Mouse (Mus musculus) stomach, embryonic 16.5 days (tissue): ENCODE measurements around the gene Cop1. TPM values are rescaled to one million over a fixed set of nuclear protein-coding genes. Genes with fewer than 3 reads are reported as not detected.

Experiments
- ATAC-seq: fragments of 200-750 bp; cut with Nextera tagmentation; 2 replicates; pipeline ENCODE4 v1.8.0; 2017; ENCODE audit warnings: moderate number of reproducible peaks, moderate TSS enrichment; ENCODE audit not compliant: insufficient read depth, low FRiP score
- H3K27ac ChIP-seq: fragments of 300-500 bp; sonication (generic); 2 replicates; pipeline ENCODE4 v1.5.1; 2014; ENCODE audit warnings: low read length
- H3K27me3 ChIP-seq: fragments of 300-500 bp; sonication (generic); 2 replicates; pipeline ENCODE4 v1.6.1; 2014; ENCODE audit warnings: low read length, control low read depth, mixed read lengths; ENCODE audit not compliant: control insufficient read depth, insufficient read depth
- H3K36me3 ChIP-seq: fragments of 300-500 bp; sonication (generic); 2 replicates; pipeline ENCODE4 v1.6.1; 2014; ENCODE audit warnings: low read length; ENCODE audit not compliant: control insufficient read depth, insufficient read depth
- H3K4me1 ChIP-seq: fragments of 300-500 bp; sonication (generic); 2 replicates; pipeline ENCODE4 v1.6.1; 2014; ENCODE audit warnings: low read length, control low read depth, mixed read lengths; ENCODE audit not compliant: control insufficient read depth, insufficient read depth
- H3K4me2 ChIP-seq: fragments of 300-500 bp; sonication (generic); 2 replicates; pipeline ENCODE4 v1.6.1; 2014; ENCODE audit warnings: low read depth, low read length, mixed read lengths
- H3K4me3 ChIP-seq: fragments of 300-500 bp; sonication (generic); replicated peaks from 2 replicates; pipeline ENCODE4 v1.5.1; 2014; ENCODE audit warnings: mild to moderate bottlenecking, low read length
- H3K9ac ChIP-seq: fragments of 300-500 bp; sonication (generic); 2 replicates; pipeline ENCODE4 v1.6.1; 2014; ENCODE audit warnings: low read length
- H3K9me3 ChIP-seq: fragments of 300-500 bp; sonication (generic); replicated peaks from 2 replicates; pipeline ENCODE4 v1.6.1; 2016; ENCODE audit warnings: low read length, control low read depth; ENCODE audit not compliant: control insufficient read depth
- WGBS: fragments of 180-500 bp; shearing (Covaris S2); extraction: QIAGEN DNeasy Blood & Tissue Kit; methylation state at CpG from one replicate; pipeline ENCODE4 v1.1.7; 2014; 5-methylcytosine and 5-hydroxymethylcytosine counted together
- microRNA-seq: library from miRNA; unstranded; fragments of <30 nt; microRNA quantifications from one replicate; pipeline ENCODE4, GENCODE M21; 2016
- polyA plus RNA-seq: library from polyadenylated mRNA; unstranded; fragments of >200 nt; fragmentation: Nextera tagmentation; extraction: Ambion mirVana; gene quantifications from 2 replicates; pipeline ENCODE4 v1.2.1, GENCODE M21; 2015

Gene Cop1
- polyA plus RNA-seq, 1 experiment from 2014 or later = 17.8 TPM

- Histone ChIP-seq H3K9me3 (no peaks in the 10 kb centered on the region), H3K4me1 (0 out of 2 replicates have a peak, but pooled peaks cover 4% of the 10 kb centered on the region), H3K4me2 (no peak overlapping the region), H3K27me3 (no peaks in the 10 kb centered on the region), H3K9ac (no peak overlapping the region), H3K27ac (no peak overlapping the region), H3K36me3 (no peaks in the 10 kb centered on the region), H3K4me3 (no peak overlapping the region)
- no peak for ATAC-seq
- WGBS = 66% methylated on average over 13 of the region's 13 CpGs
These were observed 156.5 kb downstream of the Cop1 start for GRCm38 (mm10) chr1:159388565-159389024.

GRCm38 (mm10) chr1:159390049-159390448 is 157.9 kb downstream of the Cop1 start:
- H3K9ac ChIP-seq = no peak overlapping the region
- ATAC-seq = no peak
- WGBS = 21% methylated on average over 14 of the region's 14 CpGs
- H3K36me3 ChIP-seq = no peaks in the 10 kb centered on the region
- no peak overlapping the region for H3K4me2 ChIP-seq
- H3K27ac ChIP-seq = no peak overlapping the region
- H3K4me3 ChIP-seq = no peak overlapping the region
- H3K27me3 ChIP-seq = no peaks in the 10 kb centered on the region
- H3K9me3 ChIP-seq = no peaks in the 10 kb centered on the region
- H3K4me1 ChIP-seq = 0 out of 2 replicates have a peak, but pooled peaks cover 4% of the 10 kb centered on the region

GRCm38 (mm10) chr1:159392667-159393066 is 160.5 kb downstream of the Cop1 start:
- H3K4me1 ChIP-seq = peaks cover 7% of the 10 kb centered on the region; the same call in 1 of the 2 replicates
- no peaks in the 10 kb centered on the region for H3K36me3 ChIP-seq
- ATAC-seq = 0 out of 2 replicates have a peak, but pooled peaks have one; percentile 23
- H3K27ac ChIP-seq = no peak overlapping the region
- no peaks in the 10 kb centered on the region for H3K27me3 ChIP-seq
- H3K9me3 ChIP-seq = no peaks in the 10 kb centered on the region
- no peak overlapping the region for H3K4me2 ChIP-seq
- H3K4me3 ChIP-seq = no peak overlapping the region
- no peak overlapping the region for H3K9ac ChIP-seq
- 61% methylated on average over 8 of the region's 8 CpGs for WGBS

GRCm38 (mm10) chr1:159393070-159393699 is 161.1 kb downstream of the Cop1 start:
- 29% methylated on average over 6 of the region's 6 CpGs for WGBS

GRCm38 (mm10) chr1:159393931-159394330 is 161.8 kb downstream of the Cop1 start:
- Histone ChIP-seq H3K9ac (no peak overlapping the region), H3K9me3 (no peaks in the 10 kb centered on the region), H3K27me3 (no peaks in the 10 kb centered on the region), H3K4me3 (no peak overlapping the region), H3K27ac (no peak overlapping the region), H3K4me2 (no peak overlapping the region), H3K36me3 (no peaks in the 10 kb centered on the region), H3K4me1 (peaks cover 7% of the 10 kb centered on the region; the same call in 1 of the 2 replicates)
- WGBS = 10% methylated on average over 1 of the region's 1 CpGs
- no peak for ATAC-seq

More at GRCm38 (mm10) chr1:159393070-159393699, 161.1 kb downstream of the Cop1 start:
- no peak overlapping the region; the same call in 1 of the 2 replicates for H3K9ac ChIP-seq
- H3K27me3 ChIP-seq = no peaks in the 10 kb centered on the region
- no peaks in the 10 kb centered on the region for H3K36me3 ChIP-seq
- no peak overlapping the region for H3K4me2 ChIP-seq
- no peaks in the 10 kb centered on the region for H3K9me3 ChIP-seq
- ATAC-seq = no peak
- H3K4me1 ChIP-seq = peaks cover 7% of the 10 kb centered on the region; the same call in 1 of the 2 replicates
- H3K27ac ChIP-seq = no peak overlapping the region; the same call in 1 of the 2 replicates
- no peak overlapping the region for H3K4me3 ChIP-seq

DNA sequence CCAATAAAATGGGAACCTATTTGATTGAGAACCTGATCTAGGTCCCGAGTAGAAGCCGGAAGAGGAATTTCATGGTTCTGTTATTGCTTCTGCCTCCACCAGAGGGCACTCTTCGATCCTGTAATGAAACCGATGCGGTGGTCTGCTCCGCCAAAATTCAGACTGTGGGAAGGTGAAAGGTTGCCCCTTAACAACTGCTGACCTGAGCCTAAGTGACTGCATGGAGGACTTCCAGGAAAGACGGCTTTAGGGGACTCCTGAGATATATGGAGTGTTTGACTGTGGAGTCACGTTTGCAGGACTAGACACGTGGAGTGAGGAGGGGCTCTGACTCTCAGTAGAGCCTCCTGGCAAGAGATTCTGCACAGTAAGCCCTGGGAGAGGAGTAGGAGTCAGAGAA is 164.4 kb downstream of the Cop1 start:
- ATAC-seq = no peak
- no peaks in the 10 kb centered on the region for H3K9me3 ChIP-seq
- WGBS = 6% methylated on average over 9 of the region's 9 CpGs

More for the DNA sequence above, 164.4 kb downstream of the Cop1 start:
- no peaks in the 10 kb centered on the region for H3K27me3 ChIP-seq
- H3K9ac ChIP-seq = peak overlapping the region; percentile 23; the same call in 1 of the 2 replicates
- H3K4me3 ChIP-seq = peak overlapping the region; percentile 25; the same call in 1 of the 2 replicates
- H3K4me1 ChIP-seq = peaks cover 7% of the 10 kb centered on the region; the same call in 1 of the 2 replicates
- H3K36me3 ChIP-seq = no peaks in the 10 kb centered on the region
- H3K4me2 ChIP-seq = peak overlapping the region; percentile 57
- no peak overlapping the region for H3K27ac ChIP-seq

Small RNA genes within 50 kb of the gene (microRNA-seq; reads per million reads assigned to microRNA genes)
- 22.3 reads per million, percentile 40 among the genes with 10 or more reads in this experiment for gene Mir1843b
